Mouse (Mus musculus): Measurements from ENCODE around the gene Bcat1. TPM values are rescaled to one million over a fixed set of nuclear protein-coding genes. Genes with fewer than 3 reads are reported as not detected.

Gene Bcat1
- total and polyA plus RNA-seq, 3 experiments: 0.11 TPM; not detected in 2

DNA sequence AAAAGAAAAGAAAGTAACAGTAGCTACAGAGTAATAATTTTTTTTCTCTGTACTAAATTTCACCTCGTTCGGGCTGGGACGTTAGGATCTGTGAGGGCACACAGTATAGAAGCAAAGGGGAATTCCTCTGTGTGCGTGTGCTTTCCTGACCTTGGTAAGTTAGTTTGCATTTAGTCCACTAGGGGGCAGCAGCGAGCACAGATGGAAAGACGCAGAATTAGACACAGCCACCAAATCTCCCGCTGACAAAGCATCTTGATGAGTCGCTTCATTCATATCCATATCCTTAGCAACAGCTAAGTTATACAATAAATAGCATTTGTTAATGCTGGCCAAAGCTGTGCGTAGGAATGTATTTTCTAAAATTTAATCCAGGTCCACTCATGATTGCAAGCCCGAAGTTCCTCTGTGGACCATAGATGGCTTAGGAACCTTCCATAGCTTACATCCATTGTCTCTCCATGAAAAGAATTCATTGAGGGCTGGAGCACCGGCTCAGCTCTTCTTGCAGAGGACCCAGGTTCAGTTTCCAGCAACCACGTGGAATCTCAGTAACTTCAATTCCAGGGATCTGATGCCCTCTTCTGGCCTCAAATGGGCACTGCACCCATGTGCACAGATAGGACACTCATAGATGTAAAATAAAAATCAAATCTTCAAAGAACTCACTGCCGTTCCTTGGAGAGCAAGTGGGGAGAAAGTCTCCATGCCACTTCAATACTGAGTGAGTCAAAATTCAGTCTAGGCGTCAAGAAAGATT lies 52.8 kb downstream of the Bcat1 start:
- TF ChIP-seq CTCF (IDR thresholded peaks at IDR 0.05; ENCODE audit: low read depth, low read length) (no peak), TAL1 (conservative IDR thresholded peaks at IDR 0.05; ENCODE audit: low read depth, low read length) (no peak), GATA2 (IDR thresholded peaks at IDR 0.05; ENCODE audit: borderline replicate concordance, low read depth, low read length) (no peak), GATA1 (IDR thresholded peaks at IDR 0.05; ENCODE audit: borderline replicate concordance, low read length) (no peak), POLR2AphosphoS5 (IDR thresholded peaks at IDR 0.05; ENCODE audit: insufficient replicate concordance, low read depth, low read length) (no peak)
- DNase-seq (ENCODE audit: low spot score) (no peak), ATAC-seq (ENCODE audit: extremely low read depth, insufficient number of reproducible peaks, low FRiP score, poor library complexity, severe bottlenecking) (no peak)
- H3K27me3 ChIP-seq (ENCODE audit: insufficient read depth, low read length): no peaks in the 10 kb centered on the region
- H3K36me3 ChIP-seq (replicated peaks): no peaks in the 10 kb centered on the region
- H3K9me3 ChIP-seq (replicated peaks): peaks cover 48% of the 10 kb centered on the region
- H3K4me3 ChIP-seq (ENCODE audit: low read depth, low read length): no peak overlapping the region
- no peaks in the 10 kb centered on the region for H3K4me1 ChIP-seq (ENCODE audit: insufficient read depth, low read depth, low read length)

- H3K4me3 ChIP-seq (ENCODE audit: low read depth, low read length): no peak overlapping the region
- no peak for TF ChIP-seq CTCF (IDR thresholded peaks at IDR 0.05; ENCODE audit: low read depth, low read length)
- no peak for TF ChIP-seq TAL1 (conservative IDR thresholded peaks at IDR 0.05; ENCODE audit: low read depth, low read length)
- TF ChIP-seq GATA2 (IDR thresholded peaks at IDR 0.05; ENCODE audit: borderline replicate concordance, low read depth, low read length): no peak
- no peak for TF ChIP-seq GATA1 (IDR thresholded peaks at IDR 0.05; ENCODE audit: borderline replicate concordance, low read length)
- TF ChIP-seq POLR2AphosphoS5 (IDR thresholded peaks at IDR 0.05; ENCODE audit: insufficient replicate concordance, low read depth, low read length): no peak
Observed at GRCm38 (mm10) chr6:145022349-145022748, 53.6 kb downstream of the Bcat1 start.

GRCm38 (mm10) chr6:145020553-145020952 lies 55.4 kb downstream of the Bcat1 start:
- ATAC-seq (ENCODE audit: extremely low read depth, insufficient number of reproducible peaks, low FRiP score, poor library complexity, severe bottlenecking) (no peak), DNase-seq (ENCODE audit: low spot score) (no peak)
- Histone ChIP-seq H3K27me3 (ENCODE audit: insufficient read depth, low read length) (no peaks in the 10 kb centered on the region), H3K9me3 (replicated peaks) (peaks cover 67% of the 10 kb centered on the region), H3K4me3 (ENCODE audit: low read depth, low read length) (no peak overlapping the region), H3K4me1 (ENCODE audit: insufficient read depth, low read depth, low read length) (no peaks in the 10 kb centered on the region), H3K36me3 (replicated peaks) (no peaks in the 10 kb centered on the region)
- TF ChIP-seq GATA1 (IDR thresholded peaks at IDR 0.05; ENCODE audit: borderline replicate concordance, low read length): no peak
- TF ChIP-seq GATA2 (IDR thresholded peaks at IDR 0.05; ENCODE audit: borderline replicate concordance, low read depth, low read length): no peak
- no peak for TF ChIP-seq CTCF (IDR thresholded peaks at IDR 0.05; ENCODE audit: low read depth, low read length)
- TF ChIP-seq TAL1 (conservative IDR thresholded peaks at IDR 0.05; ENCODE audit: low read depth, low read length): no peak
- no peak for TF ChIP-seq POLR2AphosphoS5 (IDR thresholded peaks at IDR 0.05; ENCODE audit: insufficient replicate concordance, low read depth, low read length)

More at GRCm38 (mm10) chr6:145022349-145022748, 53.6 kb downstream of the Bcat1 start:
- ATAC-seq (ENCODE audit: extremely low read depth, insufficient number of reproducible peaks, low FRiP score, poor library complexity, severe bottlenecking) (no peak), DNase-seq (ENCODE audit: low spot score) (no peak)
- H3K36me3 ChIP-seq (replicated peaks): no peaks in the 10 kb centered on the region
- H3K9me3 ChIP-seq (replicated peaks): peaks cover 56% of the 10 kb centered on the region
- no peaks in the 10 kb centered on the region for H3K27me3 ChIP-seq (ENCODE audit: insufficient read depth, low read length)
- no peaks in the 10 kb centered on the region for H3K4me1 ChIP-seq (ENCODE audit: insufficient read depth, low read depth, low read length)

DNA sequence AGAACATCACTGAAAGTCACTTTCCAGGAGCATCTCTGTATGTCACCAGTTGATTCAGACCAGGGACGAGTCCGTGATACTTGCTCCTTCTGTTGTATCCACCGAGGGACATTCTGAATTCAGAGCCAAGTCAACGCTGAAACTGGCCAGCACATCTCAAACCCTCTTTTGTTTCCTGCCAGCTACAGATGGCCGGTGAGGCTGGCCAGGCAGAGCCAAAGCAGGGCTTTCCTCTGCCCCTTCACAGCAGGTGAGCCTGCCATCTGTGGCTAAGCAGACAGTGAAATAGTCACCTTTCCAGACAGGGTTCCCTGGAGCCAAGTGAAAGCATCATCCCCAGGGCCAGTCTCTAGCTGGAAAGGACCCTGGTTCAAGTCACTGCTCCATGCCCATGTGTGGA lies 57.7 kb downstream of the Bcat1 start:
- ATAC-seq (ENCODE audit: extremely low read depth, insufficient number of reproducible peaks, low FRiP score, poor library complexity, severe bottlenecking) (no peak), DNase-seq (ENCODE audit: low spot score) (no peak)
- no peaks in the 10 kb centered on the region for H3K27me3 ChIP-seq (ENCODE audit: insufficient read depth, low read length)
- H3K4me3 ChIP-seq (ENCODE audit: low read depth, low read length): no peak overlapping the region
- H3K36me3 ChIP-seq (replicated peaks): no peaks in the 10 kb centered on the region
- no peaks in the 10 kb centered on the region for H3K4me1 ChIP-seq (ENCODE audit: insufficient read depth, low read depth, low read length)
- peaks cover 74% of the 10 kb centered on the region for H3K9me3 ChIP-seq (replicated peaks)
- TF ChIP-seq CTCF (IDR thresholded peaks at IDR 0.05; ENCODE audit: low read depth, low read length) (no peak), POLR2AphosphoS5 (IDR thresholded peaks at IDR 0.05; ENCODE audit: insufficient replicate concordance, low read depth, low read length) (no peak), GATA2 (IDR thresholded peaks at IDR 0.05; ENCODE audit: borderline replicate concordance, low read depth, low read length) (no peak), GATA1 (IDR thresholded peaks at IDR 0.05; ENCODE audit: borderline replicate concordance, low read length) (no peak), TAL1 (conservative IDR thresholded peaks at IDR 0.05; ENCODE audit: low read depth, low read length) (no peak)

DNA sequence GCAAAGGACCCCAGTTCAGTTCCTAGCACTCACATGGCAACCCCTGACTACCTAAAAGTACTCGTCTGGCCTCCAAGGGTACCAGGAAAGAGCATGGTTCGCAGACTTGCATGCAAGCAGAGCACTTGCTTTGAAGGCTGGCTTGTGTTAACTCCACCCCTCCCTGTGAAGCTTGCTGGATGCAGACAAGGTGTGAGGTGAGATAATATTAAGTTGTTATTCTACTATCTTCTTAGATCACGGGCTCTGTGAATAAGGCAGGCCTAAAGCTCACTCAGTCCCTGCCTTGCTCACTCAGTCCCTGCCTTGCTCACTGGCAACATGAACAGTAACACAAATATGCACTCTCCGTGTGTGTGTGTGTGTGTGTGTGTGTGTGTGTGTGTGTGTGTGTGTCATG lies 58.5 kb downstream of the Bcat1 start:
- H3K9me3 ChIP-seq (replicated peaks): peaks cover 77% of the 10 kb centered on the region
- H3K36me3 ChIP-seq (replicated peaks): no peaks in the 10 kb centered on the region
- no peak for TF ChIP-seq CTCF (IDR thresholded peaks at IDR 0.05; ENCODE audit: low read depth, low read length)
- TF ChIP-seq POLR2AphosphoS5 (IDR thresholded peaks at IDR 0.05; ENCODE audit: insufficient replicate concordance, low read depth, low read length): no peak
- TF ChIP-seq GATA1 (IDR thresholded peaks at IDR 0.05; ENCODE audit: borderline replicate concordance, low read length): no peak
- TF ChIP-seq TAL1 (conservative IDR thresholded peaks at IDR 0.05; ENCODE audit: low read depth, low read length): no peak
- TF ChIP-seq GATA2 (IDR thresholded peaks at IDR 0.05; ENCODE audit: borderline replicate concordance, low read depth, low read length): no peak
- DNase-seq (ENCODE audit: low spot score): no peak
- H3K4me1 ChIP-seq (ENCODE audit: insufficient read depth, low read depth, low read length): no peaks in the 10 kb centered on the region
- H3K27me3 ChIP-seq (ENCODE audit: insufficient read depth, low read length): no peaks in the 10 kb centered on the region
- ATAC-seq (ENCODE audit: extremely low read depth, insufficient number of reproducible peaks, low FRiP score, poor library complexity, severe bottlenecking): no peak
- no peak overlapping the region for H3K4me3 ChIP-seq (ENCODE audit: low read depth, low read length)

DNA sequence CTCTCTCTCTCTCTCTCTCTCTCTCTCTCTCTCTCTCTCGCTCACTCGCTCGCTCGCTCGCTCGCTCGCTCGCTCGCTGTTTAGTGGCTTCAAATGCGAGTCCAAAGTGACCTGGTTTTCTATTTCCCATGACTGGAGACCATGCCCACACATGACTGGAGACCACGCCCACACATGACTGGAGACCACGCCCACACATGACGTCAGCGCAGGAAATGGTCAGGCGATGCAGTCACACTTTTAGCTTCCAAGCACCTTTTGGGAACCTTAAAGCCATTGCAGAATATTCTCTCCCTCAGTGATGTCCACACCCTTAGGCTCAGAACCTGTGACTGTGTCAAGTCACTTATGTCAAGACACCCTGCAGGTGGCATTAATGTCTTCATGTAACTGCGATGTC lies 59.3 kb downstream of the Bcat1 start:
- H3K9me3 ChIP-seq (replicated peaks): peaks cover 81% of the 10 kb centered on the region
- no peaks in the 10 kb centered on the region for H3K4me1 ChIP-seq (ENCODE audit: insufficient read depth, low read depth, low read length)
- no peak overlapping the region for H3K4me3 ChIP-seq (ENCODE audit: low read depth, low read length)
- DNase-seq (ENCODE audit: low spot score) (no peak), ATAC-seq (ENCODE audit: extremely low read depth, insufficient number of reproducible peaks, low FRiP score, poor library complexity, severe bottlenecking) (no peak)
- H3K36me3 ChIP-seq (replicated peaks): no peaks in the 10 kb centered on the region
- TF ChIP-seq TAL1 (conservative IDR thresholded peaks at IDR 0.05; ENCODE audit: low read depth, low read length) (no peak), POLR2AphosphoS5 (IDR thresholded peaks at IDR 0.05; ENCODE audit: insufficient replicate concordance, low read depth, low read length) (no peak), GATA2 (IDR thresholded peaks at IDR 0.05; ENCODE audit: borderline replicate concordance, low read depth, low read length) (no peak), GATA1 (IDR thresholded peaks at IDR 0.05; ENCODE audit: borderline replicate concordance, low read length) (no peak), CTCF (IDR thresholded peaks at IDR 0.05; ENCODE audit: low read depth, low read length) (no peak)
- no peaks in the 10 kb centered on the region for H3K27me3 ChIP-seq (ENCODE audit: insufficient read depth, low read length)

Measured in G1E (cell line).